Mouse (Mus musculus): ENCODE results near the gene Itch.
"Not testable (repeated sequence)": the region's sequence is repeated elsewhere in the genome, so short reads cannot be mapped to it uniquely, and the experiment has no call there.

The Itch gene

GRCm38 (mm10) chr2:155149296-155149695, 16.0 kb downstream of the Itch start:
- DNase-seq (ENCODE audit: low spot score) = not testable (repeated sequence)

GRCm38 (mm10) chr2:155207419-155207818, 74.1 kb downstream of the Itch start:
- DNase-seq (ENCODE audit: low spot score) = peak; percentile 48

GRCm38 (mm10) chr2:155223145-155223544, 89.8 kb downstream of the Itch start:
- DNase-seq (ENCODE audit: low spot score) = no peak

GRCm38 (mm10) chr2:155224721-155225120, 91.4 kb downstream of the Itch start:
- DNase-seq (ENCODE audit: low spot score) = no peak

GRCm38 (mm10) chr2:155235746-155236361, 102.5 kb downstream of the Itch start:
- peak; percentile 83 for DNase-seq (ENCODE audit: low spot score)

- peak; percentile 99 for DNase-seq (ENCODE audit: low spot score)
These were observed 103.2 kb downstream of the Itch start, which contains the start of gene Dynlrb1 for GRCm38 (mm10) chr2:155236362-155236992. Gene Dynlrb1, plus strand, starts transcription at chr2:155236533.

- DNase-seq (ENCODE audit: low spot score) = peak; percentile 11
These were observed 104.0 kb downstream of the Itch start for GRCm38 (mm10) chr2:155237276-155237675.

GRCm38 (mm10) chr2:155240915-155241314, 107.6 kb downstream of the Itch start:
- peak; percentile 14 for DNase-seq (ENCODE audit: low spot score)

GRCm38 (mm10) chr2:155242296-155242855, 109.1 kb downstream of the Itch start:
- DNase-seq (ENCODE audit: low spot score) = no peak

- DNase-seq (ENCODE audit: low spot score) = no peak
These were observed 112.9 kb downstream of the Itch start for GRCm38 (mm10) chr2:155246231-155246630.

- DNase-seq (ENCODE audit: low spot score) = no peak
These were observed 114.9 kb downstream of the Itch start for GRCm38 (mm10) chr2:155248206-155248605.

GRCm38 (mm10) chr2:155248718-155249117, 115.4 kb downstream of the Itch start:
- DNase-seq (ENCODE audit: low spot score) = no peak

GRCm38 (mm10) chr2:155249588-155249987, 116.3 kb downstream of the Itch start:
- no peak for DNase-seq (ENCODE audit: low spot score)

GRCm38 (mm10) chr2:155265526-155265925, 132.2 kb downstream of the Itch start:
- no peak for DNase-seq (ENCODE audit: low spot score)

GRCm38 (mm10) chr2:155266896-155267295, 133.6 kb downstream of the Itch start:
- DNase-seq (ENCODE audit: low spot score) = no peak

- peak; percentile 14 for DNase-seq (ENCODE audit: low spot score)
These were observed 138.6 kb downstream of the Itch start for GRCm38 (mm10) chr2:155271957-155272356.

GRCm38 (mm10) chr2:155272396-155273170, 139.3 kb downstream of the Itch start:
- DNase-seq (ENCODE audit: low spot score) = peak; percentile 19

GRCm38 (mm10) chr2:155273603-155274002, 140.3 kb downstream of the Itch start:
- DNase-seq (ENCODE audit: low spot score) = no peak

GRCm38 (mm10) chr2:155276195-155276594, 142.9 kb downstream of the Itch start, which contains the start of gene Map1lc3a:
Gene Map1lc3a, plus strand, starts transcription at chr2:155276297.
- peak; percentile 96 for DNase-seq (ENCODE audit: low spot score)
